ENCODE assay signal across 7 mouse cellular contexts in the genomic region with DNA sequence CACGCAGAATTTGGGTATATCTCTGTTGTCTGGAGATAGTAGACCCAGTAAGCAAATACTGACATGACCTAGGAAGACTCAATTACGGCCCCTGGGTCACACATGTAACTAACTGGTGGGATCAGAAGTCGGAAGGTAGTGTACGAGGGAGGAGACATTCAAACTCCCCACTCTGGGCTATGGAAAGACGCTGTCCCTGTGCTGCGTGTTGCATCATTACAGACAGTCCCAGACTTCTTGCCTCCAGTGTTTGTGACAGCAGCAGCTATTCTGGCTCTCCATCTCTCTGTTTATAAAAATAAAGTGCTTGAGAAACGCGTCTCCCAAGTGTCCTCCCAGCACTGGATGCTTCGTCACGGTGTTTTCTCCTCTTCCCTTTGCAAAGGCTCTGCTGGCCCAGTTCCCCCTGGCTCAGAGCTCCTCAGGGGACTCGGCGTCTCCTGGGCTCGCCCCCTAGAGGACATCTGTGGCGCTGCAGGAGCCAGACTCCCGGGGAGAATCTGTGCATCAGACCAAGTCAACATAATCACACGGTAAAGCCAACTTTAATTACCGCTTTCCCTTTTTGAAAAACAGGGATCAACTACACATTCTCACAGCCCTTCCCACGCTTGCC. TPM values are rescaled to one million over a fixed set of nuclear protein-coding genes. Genes with fewer than 3 reads are reported as not detected.
A peak's percentile ranks its signal among the peaks of the same experiment; 100 is the strongest.
DNase-seq lines count a peak whose midpoint lies in the region; ATAC-seq and TF ChIP-seq lines count a peak whose summit lies in the region.

No protein-coding gene starts in this region.

- H3K9me3 ChIP-seq in embryonic facial prominence, embryonic 11.5 days (replicated peaks; ENCODE audit: control insufficient read depth, low read length): no peaks in the 10 kb centered on the region
- H3K9me3 ChIP-seq in limb, embryonic 13.5 days: 0 out of 2 replicates have a peak, but pooled peaks cover 3% of the 10 kb centered on the region
- H3K9me3 ChIP-seq in midbrain, embryonic 16.5 days (replicated peaks; ENCODE audit: control insufficient read depth, low read length, poor library complexity, severe bottlenecking): no peaks in the 10 kb centered on the region

- no peaks in the 10 kb centered on the region for H3K79me2 ChIP-seq in heart, adult 2 months (replicated peaks; ENCODE audit: control insufficient read depth, insufficient read depth, low read length)

- TF ChIP-seq CTCF in heart, adult 2 months (IDR thresholded peaks at IDR 0.05): no peak; the same call in 1 of the 2 replicates
- peak; percentile 97 for TF ChIP-seq CTCF in spleen, adult 2 months (IDR thresholded peaks at IDR 0.05; ENCODE audit: extremely low read depth, insufficient read depth, insufficient read length, insufficient replicate concordance)

- H3K4me3 ChIP-seq in embryonic facial prominence, embryonic 11.5 days (ENCODE audit: low read depth, low read length): no peak overlapping the region
- peak overlapping the region; percentile 6; the same call in 1 of the 2 replicates for H3K4me3 ChIP-seq in heart, adult 2 months
- H3K4me3 ChIP-seq in limb, embryonic 13.5 days: no peak overlapping the region
- peak overlapping the region; percentile 15; the same call in 1 of the 2 replicates for H3K4me3 ChIP-seq in midbrain, embryonic 16.5 days (ENCODE audit: low read depth, low read length)
- no peak overlapping the region for H3K4me3 ChIP-seq in spleen, adult 2 months (ENCODE audit: extremely low read depth, insufficient read depth, insufficient read length)

- no peak for TF ChIP-seq POLR2A in heart, adult 2 months (IDR thresholded peaks at IDR 0.05; ENCODE audit: insufficient read depth, low read depth, low read length)
- no peak for TF ChIP-seq POLR2A in spleen, adult 2 months (IDR thresholded peaks at IDR 0.05; ENCODE audit: low read depth, low read length)

- DNase-seq in adrenal gland, postnatal 10 days: peak; percentile 94
- DNase-seq in embryonic facial prominence, embryonic 11.5 days (ENCODE audit: low spot score): peak; percentile 91
- peak; percentile 91 to 94 for DNase-seq in heart, adult 2 months
- peak; percentile 79 to 86 for DNase-seq in kidney, adult 8-10 months
- DNase-seq in spleen, adult 2 months (ENCODE audit: low read depth in 1 of 2, low spot score in 2 of 2): peak in 1 of 2 experiments; percentile 87

- H3K27me3 ChIP-seq in embryonic facial prominence, embryonic 11.5 days (ENCODE audit: control insufficient read depth, insufficient read depth, low read length): no peaks in the 10 kb centered on the region
- no peaks in the 10 kb centered on the region for H3K27me3 ChIP-seq in heart, adult 2 months (ENCODE audit: control insufficient read depth, insufficient read depth, low read length)
- H3K27me3 ChIP-seq in limb, embryonic 13.5 days: 0 out of 2 replicates have a peak, but pooled peaks cover 2% of the 10 kb centered on the region
- H3K27me3 ChIP-seq in midbrain, embryonic 16.5 days (ENCODE audit: control insufficient read depth, insufficient read depth, low read depth, low read length): no peaks in the 10 kb centered on the region
- H3K27me3 ChIP-seq in spleen, adult 2 months (ENCODE audit: control insufficient read depth, insufficient read depth, low read length): no peaks in the 10 kb centered on the region

- H3K9ac ChIP-seq in embryonic facial prominence, embryonic 11.5 days (replicated peaks; ENCODE audit: low read length): no peak overlapping the region
- H3K9ac ChIP-seq in heart, adult 2 months (ENCODE audit: low read depth, low read length): no peak overlapping the region
- no peak overlapping the region for H3K9ac ChIP-seq in limb, embryonic 13.5 days
- peak overlapping the region; percentile 39; the same call in 1 of the 2 replicates for H3K9ac ChIP-seq in midbrain, embryonic 16.5 days (ENCODE audit: low read depth, low read length)

- no peak overlapping the region for H3K4me2 ChIP-seq in embryonic facial prominence, embryonic 11.5 days (ENCODE audit: low read depth, low read length)
- peak overlapping the region; percentile 45 for H3K4me2 ChIP-seq in limb, embryonic 13.5 days (replicated peaks)
- H3K4me2 ChIP-seq in midbrain, embryonic 16.5 days (ENCODE audit: low read length): peak overlapping the region; percentile 47

- peak; percentile 62; the same call in 1 of the 2 replicates for ATAC-seq in embryonic facial prominence, embryonic 11.5 days (replicated peaks; ENCODE audit: insufficient number of reproducible peaks, low FRiP score, low TSS enrichment, low read depth)
- peak; percentile 44; the same call in 1 of the 2 replicates for ATAC-seq in limb, embryonic 13.5 days (ENCODE audit: low FRiP score, low read depth)
- peak; percentile 56; the same call in 1 of the 2 replicates for ATAC-seq in midbrain, embryonic 16.5 days

- intact Hi-C loops in heart, adult 2 months (cut with DNase I): loop anchor here (5.0 kb wide), 1 partner anchor 99 kb away; the partner anchor contains the start of gene Fbxl22

- peak; percentile 54; the same call in 1 of the 2 replicates for TF ChIP-seq EP300 in heart, adult 2 months (IDR thresholded peaks at IDR 0.05; ENCODE audit: insufficient read depth, low read depth, low read length)

- H3K4me1 ChIP-seq in embryonic facial prominence, embryonic 11.5 days (ENCODE audit: control insufficient read depth, insufficient read depth, low read length): no peaks in the 10 kb centered on the region
- H3K4me1 ChIP-seq in heart, adult 2 months (ENCODE audit: control insufficient read depth, insufficient read depth, low read length): peaks cover 7% of the 10 kb centered on the region
- H3K4me1 ChIP-seq in limb, embryonic 13.5 days: peaks cover 4% of the 10 kb centered on the region
- H3K4me1 ChIP-seq in midbrain, embryonic 16.5 days (ENCODE audit: control insufficient read depth, insufficient read depth, low read length): peaks cover 10% of the 10 kb centered on the region
- peaks cover 10% of the 10 kb centered on the region; the same call in 1 of the 2 replicates for H3K4me1 ChIP-seq in spleen, adult 2 months (ENCODE audit: control insufficient read depth, insufficient read depth, insufficient read length)

- no peaks in the 10 kb centered on the region for H3K36me3 ChIP-seq in embryonic facial prominence, embryonic 11.5 days (replicated peaks; ENCODE audit: control insufficient read depth, insufficient read depth, low read depth, low read length)
- no peaks in the 10 kb centered on the region for H3K36me3 ChIP-seq in heart, adult 2 months (ENCODE audit: control insufficient read depth, insufficient read depth, low read length)
- H3K36me3 ChIP-seq in limb, embryonic 13.5 days: no peaks in the 10 kb centered on the region
- no peaks in the 10 kb centered on the region for H3K36me3 ChIP-seq in midbrain, embryonic 16.5 days (ENCODE audit: control insufficient read depth, insufficient read depth, low read length)
- no peaks in the 10 kb centered on the region for H3K36me3 ChIP-seq in spleen, adult 2 months (ENCODE audit: control insufficient read depth, insufficient read depth, low read length)

- WGBS in embryonic facial prominence, embryonic 11.5 days: 17% methylated on average over 18 of the region's 18 CpGs
- 14% methylated on average over 18 of the region's 18 CpGs for WGBS in heart, adult 2 months
- 17% methylated on average over 18 of the region's 18 CpGs for WGBS in limb, embryonic 13.5 days
- WGBS in midbrain, embryonic 16.5 days: 16% methylated on average over 18 of the region's 18 CpGs
- 26% methylated on average over 18 of the region's 18 CpGs for WGBS in spleen, adult 2 months

- H3K27ac ChIP-seq in embryonic facial prominence, embryonic 11.5 days (replicated peaks; ENCODE audit: low read depth, low read length): no peak overlapping the region
- H3K27ac ChIP-seq in heart, adult 2 months: peak overlapping the region; percentile 48
- H3K27ac ChIP-seq in limb, embryonic 13.5 days: no peak overlapping the region
- 0 out of 2 replicates have a peak overlapping the region, but pooled peaks have one; percentile 14 for H3K27ac ChIP-seq in midbrain, embryonic 16.5 days (ENCODE audit: low read length)
- H3K27ac ChIP-seq in spleen, adult 2 months (ENCODE audit: insufficient read depth, low read length): no peak overlapping the region

RNA-seq across cellular contexts. Expression of gene Usp3, which starts 18.6 kb away (rescaled TPM):
- 10 to 100 TPM; 35.3 to 48.5 TPM for total RNA-seq in adrenal gland, postnatal 10 days (2021)
- 106 and 113 TPM in 2 replicates for polyA plus RNA-seq in embryonic facial prominence, embryonic 11.5 days (2014; fragmentation: Nextera tagmentation; extraction: Ambion mirVana)
- 10 to 100 TPM; 20.6 to 20.7 TPM for total RNA-seq in heart, adult 2 months (2021)
- 7.2 and 10.2 TPM in 2 replicates for polyA plus RNA-seq in heart, adult 2 months (2012; rRNA removed)
- 78.4 and 81.8 TPM in 2 replicates for polyA plus RNA-seq in limb, embryonic 13.5 days (2015; fragmentation: Nextera tagmentation; extraction: Ambion mirVana)
- 43.5 and 62.6 TPM in 2 replicates for polyA plus RNA-seq in midbrain, embryonic 16.5 days (2015; fragmentation: Nextera tagmentation; extraction: Ambion mirVana)
- polyA plus RNA-seq in spleen, adult 2 months (2012; rRNA removed): 15.2 and 15.9 TPM in 2 replicates

Comparison
In these comparisons a context has a peak if more than half of its experiments do, and no peak if none do; other contexts are left out.
1. H3K27ac ChIP-seq: peak in heart, adult 2 months (single experiment) and midbrain, embryonic 16.5 days (single experiment); none in embryonic facial prominence, embryonic 11.5 days (single experiment), limb, embryonic 13.5 days (single experiment) and spleen, adult 2 months (single experiment).
2. H3K4me3 ChIP-seq: peak in heart, adult 2 months (single experiment) and midbrain, embryonic 16.5 days (single experiment); none in embryonic facial prominence, embryonic 11.5 days (single experiment), limb, embryonic 13.5 days (single experiment) and spleen, adult 2 months (single experiment).
3. Peak in every context shown above with its lines, with median percentiles within 50 percentile points of each other: ATAC-seq.